ENCODE assay signal across 25 mouse cellular contexts in the genomic region with DNA sequence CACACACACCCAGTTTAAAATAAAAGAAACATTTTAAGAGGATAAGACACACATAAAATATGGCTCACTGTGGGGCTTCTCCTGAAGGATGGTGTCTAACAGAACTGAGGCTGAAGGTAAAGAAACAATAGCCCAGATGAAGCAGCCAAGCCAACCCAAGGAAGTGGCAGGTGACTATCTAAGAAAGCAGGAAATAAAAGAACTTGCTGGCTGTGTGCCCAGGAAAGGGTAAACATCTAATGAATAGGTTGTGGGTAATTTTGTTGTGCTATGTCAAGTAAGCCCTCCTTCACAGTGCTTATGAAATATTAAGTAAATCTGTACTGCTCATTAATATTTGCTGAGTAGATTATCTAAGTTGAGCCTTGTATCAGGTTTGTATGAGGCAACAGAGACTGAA.
"Had no signal": no experiment of that assay in that cellular context is flagged by ENCODE, and none has a peak within 500 bp of the region (broad histone marks: within the 10 kb centered on the region; RNA-seq: fewer than 3 reads in every experiment).

No protein-coding gene starts in this region.

- H3K9ac ChIP-seq: forebrain, postnatal 0 days; heart, embryonic 13.5 days; heart, embryonic 15.5 days; hindbrain, embryonic 13.5 days; hindbrain, embryonic 15.5 days; kidney, embryonic 15.5 days; limb, embryonic 12.5 days had no signal

- H3K27ac ChIP-seq: heart, adult 2 months; heart, embryonic 13.5 days; heart, embryonic 15.5 days; hindbrain, embryonic 13.5 days; hindbrain, embryonic 15.5 days; hindbrain, postnatal 0 days; kidney, embryonic 15.5 days; kidney, postnatal 0 days; limb, embryonic 10.5 days; limb, embryonic 12.5 days had no signal

- H3K9me3 ChIP-seq: heart, embryonic 13.5 days; heart, embryonic 15.5 days; hindbrain, embryonic 13.5 days; hindbrain, embryonic 15.5 days; kidney, embryonic 15.5 days; limb, embryonic 10.5 days; limb, embryonic 12.5 days had no signal

- H3K4me3 ChIP-seq: heart, adult 2 months; heart, embryonic 13.5 days; heart, embryonic 15.5 days; hindbrain, embryonic 13.5 days; hindbrain, embryonic 15.5 days; kidney, embryonic 15.5 days; limb, embryonic 10.5 days; limb, embryonic 12.5 days had no signal

- H3K27me3 ChIP-seq: heart, embryonic 15.5 days; hindbrain, embryonic 13.5 days; hindbrain, embryonic 15.5 days; kidney, embryonic 15.5 days; limb, embryonic 12.5 days had no signal

- DNase-seq: forebrain, postnatal 0 days; gastrocnemius, postnatal 14 days; gastrocnemius, postnatal 36 days; heart, adult 11 months; heart, adult 2 months; heart, postnatal 14 days; heart, postnatal 36 days; kidney, adult 11 months; kidney, adult 2 months; kidney, adult 9 months; kidney, postnatal 14 days; kidney, postnatal 36 days; layer of hippocampus, adult 9-11 months; layer of hippocampus, postnatal 36 days had no signal

- H3K36me3 ChIP-seq: heart, embryonic 13.5 days; heart, embryonic 15.5 days; hindbrain, embryonic 13.5 days; hindbrain, embryonic 15.5 days; kidney, embryonic 15.5 days; limb, embryonic 10.5 days; limb, embryonic 12.5 days had no signal

- ATAC-seq: forebrain, postnatal 0 days; hindbrain, postnatal 0 days; intestine, embryonic 16.5 days had no signal

- H3K4me1 ChIP-seq: heart, embryonic 13.5 days; heart, embryonic 15.5 days; hindbrain, embryonic 15.5 days; kidney, embryonic 15.5 days; limb, embryonic 10.5 days; limb, embryonic 12.5 days had no signal

- H3K4me2 ChIP-seq: heart, embryonic 11.5 days; heart, embryonic 13.5 days; heart, embryonic 15.5 days; hindbrain, embryonic 13.5 days; hindbrain, embryonic 15.5 days; kidney, embryonic 15.5 days; limb, embryonic 12.5 days had no signal
